Mouse (Mus musculus) splenic B cell, adult 2 months (primary cell): ENCODE measurements around the gene Tmem131.
"Not testable (repeated sequence)": the region's sequence is repeated elsewhere in the genome, so short reads cannot be mapped to it uniquely, and the experiment has no call there.

Experiments
- DNase-seq: peaks from one replicate; pipeline ENCODE4 v3.0.0-alpha.2; 2011; ENCODE audit warnings: low read depth, low spot score
- H3K27me3 ChIP-seq: 2 replicates; pipeline ENCODE4 v1.6.1; 2012; ENCODE audit warnings: mild to moderate bottlenecking, low read length, moderate library complexity, mixed read lengths; ENCODE audit not compliant: control insufficient read depth, poor library complexity, insufficient read depth, severe bottlenecking
- H3K36me3 ChIP-seq: 2 replicates; pipeline ENCODE4 v1.6.1; 2012; ENCODE audit warnings: mild to moderate bottlenecking, low read length, moderate library complexity, mixed read lengths; ENCODE audit not compliant: control insufficient read depth, poor library complexity, insufficient read depth, severe bottlenecking

Gene Tmem131

GRCm38 (mm10) chr1:36915200-36915580 is 28.3 kb downstream of the Tmem131 start:
- DNase-seq = no peak
- Histone ChIP-seq H3K36me3 (0 out of 2 replicates have a peak, but pooled peaks cover 1% of the 10 kb centered on the region), H3K27me3 (no peaks in the 10 kb centered on the region)

- Histone ChIP-seq H3K27me3 (no peaks in the 10 kb centered on the region), H3K36me3 (0 out of 2 replicates have a peak, but pooled peaks cover 1% of the 10 kb centered on the region)
- DNase-seq = no peak
These were observed 28.8 kb downstream of the Tmem131 start for GRCm38 (mm10) chr1:36914455-36915199.

GRCm38 (mm10) chr1:36913806-36914205 is 29.7 kb downstream of the Tmem131 start:
- peak; percentile 67 for DNase-seq
- 0 out of 2 replicates have a peak, but pooled peaks cover 1% of the 10 kb centered on the region for H3K36me3 ChIP-seq
- H3K27me3 ChIP-seq = no peaks in the 10 kb centered on the region

GRCm38 (mm10) chr1:36912239-36912638 is 31.2 kb downstream of the Tmem131 start:
- no peak for DNase-seq
- Histone ChIP-seq H3K36me3 (0 out of 2 replicates have a peak, but pooled peaks cover 1% of the 10 kb centered on the region), H3K27me3 (no peaks in the 10 kb centered on the region)

GRCm38 (mm10) chr1:36911603-36912002 is 31.9 kb downstream of the Tmem131 start:
- 0 out of 2 replicates have a peak, but pooled peaks cover 1% of the 10 kb centered on the region for H3K36me3 ChIP-seq
- H3K27me3 ChIP-seq = no peaks in the 10 kb centered on the region
- DNase-seq = no peak

- DNase-seq = no peak
- Histone ChIP-seq H3K36me3 (0 out of 2 replicates have a peak, but pooled peaks cover 1% of the 10 kb centered on the region), H3K27me3 (no peaks in the 10 kb centered on the region)
These were observed 33.1 kb downstream of the Tmem131 start for GRCm38 (mm10) chr1:36910397-36910796.

- H3K36me3 ChIP-seq, DNase-seq, H3K27me3 ChIP-seq: not testable (repeated sequence)
These were observed 33.5 kb downstream of the Tmem131 start for GRCm38 (mm10) chr1:36909965-36910364.

GRCm38 (mm10) chr1:36905216-36905615 is 38.2 kb downstream of the Tmem131 start:
- Histone ChIP-seq H3K36me3 (no peaks in the 10 kb centered on the region), H3K27me3 (no peaks in the 10 kb centered on the region)
- no peak for DNase-seq

- H3K27me3 ChIP-seq = no peaks in the 10 kb centered on the region
- DNase-seq = no peak
- H3K36me3 ChIP-seq = no peaks in the 10 kb centered on the region
These were observed 39.0 kb downstream of the Tmem131 start for GRCm38 (mm10) chr1:36904489-36904888.

GRCm38 (mm10) chr1:36904084-36904451 is 39.4 kb downstream of the Tmem131 start:
- Histone ChIP-seq H3K36me3 (no peaks in the 10 kb centered on the region), H3K27me3 (no peaks in the 10 kb centered on the region)
- peak; percentile 49 for DNase-seq

GRCm38 (mm10) chr1:36903376-36904083 is 39.9 kb downstream of the Tmem131 start:
- H3K27me3 ChIP-seq = no peaks in the 10 kb centered on the region
- no peak for DNase-seq
- no peaks in the 10 kb centered on the region for H3K36me3 ChIP-seq

- H3K36me3 ChIP-seq = no peaks in the 10 kb centered on the region
- DNase-seq = no peak
- no peaks in the 10 kb centered on the region for H3K27me3 ChIP-seq
These were observed 40.7 kb downstream of the Tmem131 start for GRCm38 (mm10) chr1:36902533-36903315.

- H3K36me3 ChIP-seq = no peaks in the 10 kb centered on the region
- no peak for DNase-seq
- no peaks in the 10 kb centered on the region for H3K27me3 ChIP-seq
These were observed 43.8 kb downstream of the Tmem131 start for GRCm38 (mm10) chr1:36899622-36900021.

GRCm38 (mm10) chr1:36896423-36896822 is 47.0 kb downstream of the Tmem131 start:
- H3K27me3 ChIP-seq = no peaks in the 10 kb centered on the region
- H3K36me3 ChIP-seq = no peaks in the 10 kb centered on the region
- DNase-seq = no peak

GRCm38 (mm10) chr1:36895452-36895851 is 48.0 kb downstream of the Tmem131 start:
- H3K27me3 ChIP-seq = no peaks in the 10 kb centered on the region
- no peak for DNase-seq
- H3K36me3 ChIP-seq = no peaks in the 10 kb centered on the region
